Mouse (Mus musculus): Measurements from ENCODE around the gene Hsd3b1.
"Not testable (repeated sequence)": the region's sequence is repeated elsewhere in the genome, so short reads cannot be mapped to it uniquely, and the experiment has no call there.

Gene Hsd3b1

GRCm38 (mm10) chr3:98859576-98859975, at the start of gene Hsd3b1:
Gene Hsd3b1, minus strand, starts transcription at chr3:98859794.
- in situ Hi-C loops (cut with MboI, MseI): no loop called here

- in situ Hi-C loops (cut with MboI, MseI): no loop called here
Measured at GRCm38 (mm10) chr3:98897606-98898005, 38.0 kb upstream of the Hsd3b1 start.

GRCm38 (mm10) chr3:98895071-98895601, 35.5 kb upstream of the Hsd3b1 start:
- in situ Hi-C loops (cut with MboI, MseI): no loop called here

GRCm38 (mm10) chr3:98893057-98893772, 33.6 kb upstream of the Hsd3b1 start, which contains the start of gene Hao2:
Gene Hao2, minus strand, starts transcription at chr3:98893239.
- in situ Hi-C loops (cut with MboI, MseI): no loop called here

GRCm38 (mm10) chr3:98890430-98890829, 30.8 kb upstream of the Hsd3b1 start:
- in situ Hi-C loops (cut with MboI, MseI): no loop called here

- in situ Hi-C loops (cut with MboI, MseI): no loop called here
Measured at GRCm38 (mm10) chr3:98888206-98888605, 28.6 kb upstream of the Hsd3b1 start.

- in situ Hi-C loops (cut with MboI, MseI): no loop called here
Measured at GRCm38 (mm10) chr3:98880831-98881230, 21.2 kb upstream of the Hsd3b1 start.

- in situ Hi-C loops (cut with MboI, MseI): no loop called here
Measured at GRCm38 (mm10) chr3:98880216-98880615, 20.6 kb upstream of the Hsd3b1 start.

- in situ Hi-C loops (cut with MboI, MseI): no loop called here
Measured at GRCm38 (mm10) chr3:98868219-98868618, 8.6 kb upstream of the Hsd3b1 start.

- in situ Hi-C loops (cut with MboI, MseI): no loop called here
Measured at GRCm38 (mm10) chr3:98862800-98863199, 3.2 kb upstream of the Hsd3b1 start.

- in situ Hi-C loops (cut with MboI, MseI): no loop called here
Measured at GRCm38 (mm10) chr3:98858051-98858450, 1.5 kb downstream of the Hsd3b1 start.

GRCm38 (mm10) chr3:98856892-98857291, 2.7 kb downstream of the Hsd3b1 start:
- in situ Hi-C loops (cut with MboI, MseI): no loop called here

- in situ Hi-C loops (cut with MboI, MseI): no loop called here
Measured at GRCm38 (mm10) chr3:98855160-98855559, 4.4 kb downstream of the Hsd3b1 start.

- in situ Hi-C loops (cut with MboI, MseI): no loop called here
Measured at GRCm38 (mm10) chr3:98853685-98854084, 5.9 kb downstream of the Hsd3b1 start.

GRCm38 (mm10) chr3:98853051-98853450, 6.5 kb downstream of the Hsd3b1 start:
- in situ Hi-C loops (cut with MboI, MseI): no loop called here

- in situ Hi-C loops (cut with MboI, MseI): no loop called here
Measured at GRCm38 (mm10) chr3:98852631-98853030, 7.0 kb downstream of the Hsd3b1 start.

- in situ Hi-C loops (cut with MboI, MseI): no loop called here
Measured at GRCm38 (mm10) chr3:98851853-98852252, 7.7 kb downstream of the Hsd3b1 start.

GRCm38 (mm10) chr3:98850262-98850661, 9.3 kb downstream of the Hsd3b1 start:
- in situ Hi-C loops (cut with MboI, MseI): no loop called here

GRCm38 (mm10) chr3:98848898-98849297, 10.7 kb downstream of the Hsd3b1 start:
- in situ Hi-C loops (cut with MboI, MseI): no loop called here

- in situ Hi-C loops (cut with MboI, MseI): no loop called here
Measured at GRCm38 (mm10) chr3:98814101-98814670, 45.4 kb downstream of the Hsd3b1 start, which contains the start of gene Hsd3b6. Gene Hsd3b6, minus strand, starts transcription at chr3:98814443.

- in situ Hi-C loops (cut with MboI, MseI): not testable (repeated sequence)
Measured at GRCm38 (mm10) chr3:98812653-98813052, 46.9 kb downstream of the Hsd3b1 start.

- in situ Hi-C loops (cut with MboI, MseI): not testable (repeated sequence)
Measured at GRCm38 (mm10) chr3:98805032-98805431, 54.6 kb downstream of the Hsd3b1 start.
